Mouse (Mus musculus) ES-Bruce4 (cell line): ENCODE measurements around the gene Rexo4. TPM values are rescaled to one million over a fixed set of nuclear protein-coding genes. Genes with fewer than 3 reads are reported as not detected.

Source experiments
- H3K27ac ChIP-seq: 2 replicates; pipeline ENCODE4 v1.5.1; 2012; ENCODE audit warnings: low read length, inconsistent platforms; ENCODE audit not compliant: insufficient read depth
- H3K27me3 ChIP-seq: 2 replicates; pipeline ENCODE4 v1.6.1; 2012; ENCODE audit warnings: mild to moderate bottlenecking, low read length, inconsistent platforms; ENCODE audit not compliant: control insufficient read depth, poor library complexity, insufficient read depth, severe bottlenecking
- H3K36me3 ChIP-seq: 2 replicates; pipeline ENCODE4 v1.6.1; 2012; ENCODE audit warnings: inconsistent platforms, mild to moderate bottlenecking, low read length, moderate library complexity; ENCODE audit not compliant: control insufficient read depth, poor library complexity, insufficient read depth, severe bottlenecking
- H3K4me1 ChIP-seq: one replicate; pipeline ENCODE4 v1.8.1; 2011; ENCODE audit warnings: low read length; ENCODE audit not compliant: control insufficient read depth, insufficient read depth
- H3K4me3 ChIP-seq: 2 replicates; pipeline ENCODE4 v1.5.1; 2011; ENCODE audit warnings: low read depth, mild to moderate bottlenecking, low read length
- H3K9ac ChIP-seq: 2 replicates; pipeline ENCODE4 v1.6.1; 2012; ENCODE audit warnings: low read depth, mild to moderate bottlenecking, inconsistent platforms; ENCODE audit not compliant: poor library complexity, severe bottlenecking
- H3K9me3 ChIP-seq: replicated peaks from 2 replicates; pipeline ENCODE4 v1.6.1; 2012; ENCODE audit warnings: mild to moderate bottlenecking, low read length, inconsistent platforms; ENCODE audit not compliant: control insufficient read depth, poor library complexity, insufficient read depth, severe bottlenecking
- CTCF ChIP-seq: IDR thresholded peaks from one replicate; pipeline ENCODE4 v1.8.1; 2011; ENCODE audit warnings: low read depth, low read length
- EP300 ChIP-seq: IDR thresholded peaks from 2 replicates; pipeline ENCODE4 v1.6.1; 2011; ENCODE audit warnings: low read depth, low read length; ENCODE audit not compliant: insufficient read depth
- POLR2A ChIP-seq: IDR thresholded peaks from one replicate; pipeline ENCODE4 v1.8.1; 2011; ENCODE audit warnings: low read length; ENCODE audit not compliant: insufficient read depth
- polyA plus RNA-seq: library from polyadenylated mRNA; stranded (reverse); fragments of >200 nt; gene quantifications from 2 replicates; pipeline ENCODE4 v1.2.4, GENCODE M21; 2011; ENCODE audit warnings: low read depth; ENCODE audit not compliant: missing spikeins, insufficient read depth, insufficient read length

Gene Rexo4
- polyA plus RNA-seq, 1 experiment, result 62.4 TPM

DNA sequence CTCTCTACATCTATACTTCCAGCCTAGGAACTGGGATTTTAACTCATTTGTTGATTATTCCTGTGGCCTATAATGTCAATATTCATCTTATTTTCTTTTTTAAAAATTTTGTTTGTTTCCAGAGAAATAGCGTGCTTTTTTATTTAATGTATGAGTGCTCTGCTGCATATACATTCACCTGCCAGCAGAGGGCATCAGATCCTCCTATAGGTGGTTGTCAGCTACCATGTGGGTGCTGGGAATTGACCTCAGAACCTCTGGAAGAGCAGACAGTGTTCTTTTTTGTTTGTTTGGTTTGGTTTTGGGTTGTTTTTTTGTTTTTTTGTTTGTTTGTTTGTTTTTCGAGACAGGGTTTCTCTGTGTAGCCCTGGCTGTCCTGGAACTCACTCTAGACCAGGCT, 3.1 kb upstream of the Rexo4 start:
- no peak overlapping the region for H3K4me3 ChIP-seq
- no peak overlapping the region for H3K9ac ChIP-seq
- no peaks in the 10 kb centered on the region for H3K4me1 ChIP-seq
- H3K27me3 ChIP-seq, result no peaks in the 10 kb centered on the region
- no peak overlapping the region for H3K27ac ChIP-seq
- TF ChIP-seq POLR2A (no peak), EP300 (no peak), CTCF (peak; percentile 4)
- no peaks in the 10 kb centered on the region for H3K36me3 ChIP-seq
- no peaks in the 10 kb centered on the region for H3K9me3 ChIP-seq

DNA sequence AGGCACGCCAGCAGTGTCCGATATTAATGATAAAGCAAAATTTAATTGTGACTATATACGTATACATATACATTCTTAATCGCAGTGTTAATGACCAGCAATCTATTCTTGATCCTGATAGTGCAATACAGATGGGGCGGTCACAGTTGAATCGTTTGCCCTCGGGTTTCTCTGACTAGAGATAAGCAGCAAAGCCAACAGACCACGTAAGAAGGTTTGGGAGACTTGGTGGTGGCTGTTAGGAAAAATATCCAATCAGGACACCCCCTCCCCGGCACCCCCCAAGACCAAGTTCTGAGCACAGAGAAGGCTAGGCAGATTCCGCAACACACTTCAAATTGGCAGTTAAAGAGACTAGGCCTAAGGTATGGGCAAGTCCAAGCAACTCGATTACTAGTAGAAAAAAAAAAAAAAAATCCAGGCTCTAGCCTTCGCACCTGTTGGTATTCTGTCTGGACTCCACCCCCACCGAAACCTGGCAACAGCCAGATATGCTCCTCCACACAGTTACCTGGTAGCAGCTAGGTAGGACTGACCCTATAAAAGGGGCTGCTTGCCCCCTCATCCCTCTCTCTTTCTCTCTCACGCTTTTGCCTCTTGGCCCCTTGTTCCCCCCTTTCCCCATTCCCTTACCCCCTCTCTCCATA, 661 bp upstream of the Rexo4 start:
- H3K4me3 ChIP-seq, result peak overlapping the region; percentile 92
- no peak overlapping the region for H3K27ac ChIP-seq
- no peaks in the 10 kb centered on the region for H3K27me3 ChIP-seq
- H3K36me3 ChIP-seq, result peaks cover 14% of the 10 kb centered on the region
- peak overlapping the region; percentile 73 for H3K9ac ChIP-seq
- no peaks in the 10 kb centered on the region for H3K4me1 ChIP-seq
- no peaks in the 10 kb centered on the region for H3K9me3 ChIP-seq
- TF ChIP-seq CTCF, result no peak
- TF ChIP-seq POLR2A, result no peak
- no peak for TF ChIP-seq EP300

DNA sequence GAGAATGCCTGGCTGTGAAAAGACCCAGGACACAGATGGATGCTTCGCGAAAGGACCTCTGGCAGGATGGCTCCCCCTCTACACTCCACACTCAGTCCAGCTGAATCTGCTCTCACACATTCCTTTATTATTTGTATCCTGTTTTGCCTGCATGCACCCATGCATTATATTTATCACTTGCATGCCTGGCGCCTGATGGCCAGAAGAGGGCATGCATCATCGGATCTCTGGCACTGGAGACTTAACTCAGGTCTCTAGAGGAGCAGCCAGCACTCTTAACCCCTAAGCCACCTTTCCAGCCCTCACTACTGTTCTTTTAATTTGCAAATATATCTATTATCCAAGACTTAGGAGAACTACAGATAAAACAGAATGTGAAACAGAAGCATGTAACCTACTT, 3.4 kb downstream of the Rexo4 start:
- no peaks in the 10 kb centered on the region for H3K9me3 ChIP-seq
- no peaks in the 10 kb centered on the region for H3K4me1 ChIP-seq
- TF ChIP-seq CTCF (peak; percentile 32), POLR2A (no peak)
- H3K27ac ChIP-seq, result no peak overlapping the region
- H3K4me3 ChIP-seq, result no peak overlapping the region
- H3K27me3 ChIP-seq, result no peaks in the 10 kb centered on the region
- no peak overlapping the region for H3K9ac ChIP-seq
- H3K36me3 ChIP-seq, result peaks cover 45% of the 10 kb centered on the region

DNA sequence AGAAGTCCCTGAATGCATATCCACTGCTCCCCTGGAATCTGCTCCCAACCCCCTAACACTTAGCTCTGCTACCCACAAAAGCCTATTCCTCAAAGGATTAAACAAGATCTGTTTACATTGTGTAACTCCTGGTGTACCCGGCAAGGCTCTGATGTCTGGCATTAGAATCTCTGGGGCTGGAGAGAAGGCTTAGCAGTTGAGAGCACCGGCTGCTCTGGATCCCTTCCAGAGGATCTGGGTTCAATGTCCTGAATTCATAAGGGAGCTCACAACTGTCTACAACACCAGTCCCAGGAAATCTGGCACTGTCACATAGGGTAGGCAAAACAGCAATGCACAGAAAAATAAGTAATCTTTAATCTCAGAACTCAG, 6.7 kb downstream of the Rexo4 start:
- Histone ChIP-seq H3K36me3 (peaks cover 57% of the 10 kb centered on the region), H3K9me3 (no peaks in the 10 kb centered on the region), H3K4me3 (no peak overlapping the region), H3K9ac (no peak overlapping the region), H3K4me1 (no peaks in the 10 kb centered on the region), H3K27ac (no peak overlapping the region), H3K27me3 (no peaks in the 10 kb centered on the region)
- TF ChIP-seq POLR2A (no peak), CTCF (no peak), EP300 (no peak)

DNA sequence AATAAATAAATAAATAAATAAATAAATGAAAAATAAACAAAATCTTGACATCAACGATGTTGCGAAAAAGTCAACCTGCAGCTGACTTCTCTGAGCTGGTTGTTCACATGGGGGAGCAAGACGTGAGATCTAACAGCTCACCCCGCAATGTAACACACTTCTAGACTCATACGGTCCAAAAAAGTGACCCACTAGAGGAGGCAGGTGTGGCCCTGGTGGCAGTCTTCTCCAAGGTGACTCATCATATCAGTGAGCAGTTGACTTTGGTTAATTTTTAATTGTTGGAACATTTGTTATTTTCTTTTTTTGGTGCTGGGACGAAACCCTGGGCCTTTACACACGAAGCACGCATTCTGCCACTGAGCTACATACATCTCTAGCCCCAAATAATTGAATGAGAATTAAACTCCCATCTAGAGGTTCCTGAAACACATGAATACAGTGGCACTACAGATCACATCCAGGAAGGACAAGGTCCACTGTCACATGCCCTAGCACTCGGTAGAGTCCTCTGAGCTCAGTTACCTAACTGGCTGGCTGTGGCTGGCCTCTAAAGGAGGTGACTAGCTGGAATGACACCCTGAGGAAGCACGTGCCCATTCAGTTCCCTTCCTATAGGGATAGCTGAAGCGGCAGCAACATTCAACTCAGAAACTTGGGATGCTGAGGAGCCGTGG, 7.2 kb downstream of the Rexo4 start:
- Histone ChIP-seq H3K4me3 (no peak overlapping the region), H3K9me3 (no peaks in the 10 kb centered on the region), H3K36me3 (peaks cover 55% of the 10 kb centered on the region), H3K4me1 (no peaks in the 10 kb centered on the region), H3K9ac (no peak overlapping the region), H3K27ac (no peak overlapping the region), H3K27me3 (no peaks in the 10 kb centered on the region)
- TF ChIP-seq POLR2A, result no peak
- no peak for TF ChIP-seq EP300
- no peak for TF ChIP-seq CTCF

DNA sequence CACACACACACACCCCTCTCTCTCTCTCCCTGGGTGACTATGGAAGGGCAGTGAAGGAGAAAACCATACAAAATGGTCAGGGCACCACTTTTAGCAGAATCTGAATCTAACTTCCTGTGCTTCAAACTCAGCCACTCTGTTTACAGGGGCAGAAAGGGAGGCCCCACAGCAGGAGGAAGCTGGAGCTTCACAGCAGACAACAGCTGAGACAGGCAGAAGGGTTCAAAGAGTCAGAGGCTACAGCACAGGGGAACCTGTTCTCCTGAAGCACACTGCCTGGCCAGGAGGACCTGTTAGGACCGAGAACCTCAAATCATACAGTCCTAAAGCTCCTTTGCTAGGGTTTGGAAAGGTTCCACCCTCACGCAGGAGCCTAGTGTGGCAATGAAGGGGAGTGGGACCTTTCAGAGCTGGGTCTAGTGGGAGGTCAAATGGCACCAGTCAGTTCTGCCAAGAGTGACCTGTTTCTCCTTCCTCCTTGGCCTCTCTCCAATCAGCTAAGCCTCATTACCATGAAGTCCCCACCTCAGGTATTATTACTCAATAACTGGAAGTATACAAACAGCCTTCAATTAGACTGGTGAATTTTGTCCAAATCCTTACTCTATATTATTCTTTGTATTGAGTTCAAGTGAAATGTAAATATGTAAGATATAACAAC, 9.3 kb downstream of the Rexo4 start:
- Histone ChIP-seq H3K4me1 (no peaks in the 10 kb centered on the region), H3K9ac (no peak overlapping the region), H3K36me3 (peaks cover 43% of the 10 kb centered on the region), H3K27me3 (no peaks in the 10 kb centered on the region), H3K9me3 (no peaks in the 10 kb centered on the region), H3K27ac (no peak overlapping the region), H3K4me3 (no peak overlapping the region)
- no peak for TF ChIP-seq EP300
- TF ChIP-seq CTCF, result no peak
- no peak for TF ChIP-seq POLR2A
